Comparison of ENCODE assay signal across 17 mouse cellular contexts in the genomic region with DNA sequence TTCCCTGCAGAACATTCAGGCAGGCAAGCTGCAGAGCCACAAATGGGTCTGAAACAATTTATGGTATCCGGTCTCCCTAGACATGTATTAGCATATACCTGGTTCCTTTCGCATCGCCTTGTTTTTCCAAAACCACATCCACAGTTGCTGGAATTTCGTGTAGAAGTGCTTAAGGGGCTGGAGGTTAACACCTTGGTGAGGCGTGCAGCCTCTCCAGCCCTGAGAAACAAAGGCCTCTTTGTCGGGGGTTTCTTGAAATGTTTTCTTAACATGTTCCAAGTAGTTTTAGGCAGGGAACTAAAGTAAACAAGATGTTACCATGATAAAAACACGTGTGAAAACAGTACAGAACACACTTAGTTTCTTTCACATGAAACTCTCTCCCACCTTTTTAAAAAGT.
DNase-seq lines count a peak whose midpoint lies in the region; ATAC-seq and TF ChIP-seq lines count a peak whose summit lies in the region.
"Had no signal": no experiment of that assay in that cellular context is flagged by ENCODE, and none has a peak within 500 bp of the region (broad histone marks: within the 10 kb centered on the region; RNA-seq: fewer than 3 reads in every experiment).

No protein-coding gene starts in this region.

- peaks cover 24% of the 10 kb centered on the region for H3K36me3 ChIP-seq in heart, embryonic 16.5 days (ENCODE audit: control insufficient read depth, insufficient read depth)
- H3K36me3 ChIP-seq in embryonic facial prominence, embryonic 10.5 days (replicated peaks): peaks cover 49% of the 10 kb centered on the region
- H3K36me3 ChIP-seq in stomach, postnatal 0 days (ENCODE audit: control insufficient read depth, insufficient read depth, low read length): peaks cover 20% of the 10 kb centered on the region

- H3K27me3 ChIP-seq in heart, embryonic 16.5 days (ENCODE audit: control insufficient read depth, insufficient read depth, low read length): no peaks in the 10 kb centered on the region
- no peaks in the 10 kb centered on the region for H3K27me3 ChIP-seq in embryonic facial prominence, embryonic 10.5 days (replicated peaks; ENCODE audit: low read depth, poor library complexity, severe bottlenecking)
- no peaks in the 10 kb centered on the region for H3K27me3 ChIP-seq in stomach, postnatal 0 days (ENCODE audit: control insufficient read depth, insufficient read depth, low read length)
- H3K27me3 ChIP-seq: forebrain, embryonic 13.5 days; heart, embryonic 15.5 days; hindbrain, embryonic 12.5 days; kidney, embryonic 15.5 days; liver, embryonic 15.5 days; midbrain, embryonic 13.5 days; neural tube, embryonic 15.5 days had no signal

- peaks cover 6% of the 10 kb centered on the region for H3K4me1 ChIP-seq in heart, embryonic 16.5 days (ENCODE audit: control insufficient read depth, insufficient read depth, low read length)
- H3K4me1 ChIP-seq in embryonic facial prominence, embryonic 10.5 days: peaks cover 30% of the 10 kb centered on the region
- no peaks in the 10 kb centered on the region for H3K4me1 ChIP-seq in stomach, postnatal 0 days (replicated peaks; ENCODE audit: control insufficient read depth, insufficient read depth)
- H3K4me1 ChIP-seq: liver, embryonic 15.5 days had no signal

- TF ChIP-seq EP300 in stomach, postnatal 0 days (optimal IDR thresholded peaks at IDR 0.05): no peak

- no peak overlapping the region for H3K4me3 ChIP-seq in heart, embryonic 16.5 days (ENCODE audit: low read length)
- no peak overlapping the region for H3K4me3 ChIP-seq in embryonic facial prominence, embryonic 10.5 days
- no peak overlapping the region for H3K4me3 ChIP-seq in stomach, postnatal 0 days (ENCODE audit: low read depth, low read length)
- H3K4me3 ChIP-seq: forebrain, embryonic 13.5 days; heart, embryonic 15.5 days; hindbrain, embryonic 12.5 days; kidney, embryonic 15.5 days; liver, embryonic 15.5 days; midbrain, embryonic 13.5 days; neural tube, embryonic 15.5 days had no signal

- no peak for DNase-seq in heart, adult 9 months (ENCODE audit: low spot score in 2 of 2)
- DNase-seq in embryonic facial prominence, embryonic 10.5 days (ENCODE audit: low spot score): peak; percentile 38
- peak; percentile 69 for DNase-seq in forelimb bud, embryonic 11.5 days (ENCODE audit: low read depth, low spot score)
- DNase-seq in stomach, postnatal 0 days (ENCODE audit: low spot score): no peak
- DNase-seq in urinary bladder, postnatal 4 days (ENCODE audit: low spot score in 2 of 2): no peak
- DNase-seq in testis, postnatal 10 days (ENCODE audit: low spot score): no peak
- DNase-seq: cerebellum, adult 8-10 months; right cerebral cortex, postnatal 4 days had no signal

- no peak overlapping the region for H3K9ac ChIP-seq in heart, embryonic 16.5 days (ENCODE audit: low read length)
- H3K9ac ChIP-seq in stomach, postnatal 0 days (ENCODE audit: low read length): no peak overlapping the region
- H3K9ac ChIP-seq: forebrain, embryonic 13.5 days; heart, embryonic 15.5 days; hindbrain, embryonic 12.5 days; kidney, embryonic 15.5 days; liver, embryonic 15.5 days; midbrain, embryonic 13.5 days; neural tube, embryonic 15.5 days had no signal

- 64% methylated on average over 7 of the region's 7 CpGs for WGBS in heart, embryonic 16.5 days
- 29% methylated on average over 7 of the region's 7 CpGs for WGBS in embryonic facial prominence, embryonic 10.5 days
- WGBS in stomach, postnatal 0 days: 51% methylated on average over 7 of the region's 7 CpGs

- no peak for ATAC-seq in heart, embryonic 16.5 days (replicated peaks; ENCODE audit: extremely low read depth, insufficient read depth, low FRiP score)
- ATAC-seq in stomach, postnatal 0 days (ENCODE audit: low FRiP score, low TSS enrichment): no peak
- ATAC-seq: forebrain, embryonic 13.5 days; midbrain, embryonic 13.5 days had no signal

- peak overlapping the region; percentile 23; the same call in 1 of the 2 replicates for H3K27ac ChIP-seq in heart, embryonic 16.5 days (ENCODE audit: low read length)
- H3K27ac ChIP-seq in embryonic facial prominence, embryonic 10.5 days (replicated peaks): peak overlapping the region; percentile 70
- 0 out of 2 replicates have a peak overlapping the region, but pooled peaks have one; percentile 19 for H3K27ac ChIP-seq in stomach, postnatal 0 days (replicated peaks)
- H3K27ac ChIP-seq: forebrain, embryonic 13.5 days; heart, embryonic 15.5 days; kidney, embryonic 15.5 days; liver, embryonic 15.5 days; macrophage; midbrain, embryonic 13.5 days; neural tube, embryonic 15.5 days had no signal

- no peaks in the 10 kb centered on the region for H3K9me3 ChIP-seq in heart, embryonic 16.5 days (replicated peaks; ENCODE audit: control insufficient read depth, low read length)
- H3K9me3 ChIP-seq in embryonic facial prominence, embryonic 10.5 days: no peaks in the 10 kb centered on the region
- H3K9me3 ChIP-seq in stomach, postnatal 0 days (ENCODE audit: control insufficient read depth, low read length): no peaks in the 10 kb centered on the region
- H3K9me3 ChIP-seq: forebrain, embryonic 13.5 days; heart, embryonic 15.5 days; hindbrain, embryonic 12.5 days; kidney, embryonic 15.5 days; liver, embryonic 15.5 days; midbrain, embryonic 13.5 days; neural tube, embryonic 15.5 days had no signal

- H3K4me2 ChIP-seq in heart, embryonic 16.5 days (ENCODE audit: low read depth, low read length): no peak overlapping the region
- no peak overlapping the region for H3K4me2 ChIP-seq in stomach, postnatal 0 days (replicated peaks; ENCODE audit: low read depth)
- H3K4me2 ChIP-seq: forebrain, embryonic 13.5 days; heart, embryonic 15.5 days; hindbrain, embryonic 12.5 days; kidney, embryonic 15.5 days; liver, embryonic 15.5 days; midbrain, embryonic 13.5 days; neural tube, embryonic 15.5 days had no signal

- no peak for TF ChIP-seq CTCF in stomach, postnatal 0 days (IDR thresholded peaks at IDR 0.05; ENCODE audit: low read depth)

Comparison
In these comparisons a context has a peak if more than half of its experiments do, and no peak if none do; other contexts are left out.
1. H3K27ac ChIP-seq: peak in every context shown above with its lines; median percentile 70 in embryonic facial prominence, embryonic 10.5 days; 23 in heart, embryonic 16.5 days; 19 in stomach, postnatal 0 days.
2. DNase-seq: peak in embryonic facial prominence, embryonic 10.5 days (single experiment) and forelimb bud, embryonic 11.5 days (single experiment); none in heart, adult 9 months (0 of 2), stomach, postnatal 0 days (single experiment), urinary bladder, postnatal 4 days (0 of 2) and testis, postnatal 10 days (single experiment).